Mouse (Mus musculus) embryonic facial prominence, embryonic 14.5 days (tissue): ENCODE measurements around the gene Six6. TPM values are rescaled to one million over a fixed set of nuclear protein-coding genes. Genes with fewer than 3 reads are reported as not detected.

Experiments used
- ATAC-seq: fragments of 200-750 bp; cut with Nextera tagmentation; 2 replicates; pipeline ENCODE4 v1.8.0; 2017; ENCODE audit warnings: low read depth, moderate number of reproducible peaks, moderate TSS enrichment
- DNase-seq: peaks from one replicate; pipeline ENCODE4 v3.0.0-alpha.2; 2015; ENCODE audit warnings: low spot score
- H3K27ac ChIP-seq: fragments of 300-500 bp; sonication (generic); replicated peaks from 2 replicates; pipeline ENCODE4 v1.5.1; 2014; ENCODE audit warnings: low read depth, mild to moderate bottlenecking, low read length, moderate library complexity
- H3K27me3 ChIP-seq: fragments of 300-500 bp; sonication (generic); replicated peaks from 2 replicates; pipeline ENCODE4 v1.6.1; 2014; ENCODE audit warnings: low read length; ENCODE audit not compliant: control insufficient read depth, insufficient read depth
- H3K36me3 ChIP-seq: fragments of 300-500 bp; sonication (generic); 2 replicates; pipeline ENCODE4 v1.6.1; 2014; ENCODE audit warnings: low read length, mixed read lengths; ENCODE audit not compliant: control insufficient read depth, insufficient read depth
- H3K4me1 ChIP-seq: fragments of 300-500 bp; sonication (generic); 2 replicates; pipeline ENCODE4 v1.6.1; 2014; ENCODE audit warnings: antibody characterized with exemption, low read length; ENCODE audit not compliant: control insufficient read depth, insufficient read depth
- H3K4me2 ChIP-seq: fragments of 300-500 bp; sonication (generic); 2 replicates; pipeline ENCODE4 v1.6.1; 2014; ENCODE audit warnings: low read depth, mild to moderate bottlenecking, low read length, moderate library complexity, mixed read lengths
- H3K4me3 ChIP-seq: fragments of 300-500 bp; sonication (generic); 2 replicates; pipeline ENCODE4 v1.5.1; 2014; ENCODE audit warnings: low read depth, mild to moderate bottlenecking, low read length
- H3K9ac ChIP-seq: fragments of 300-500 bp; sonication (generic); 2 replicates; pipeline ENCODE4 v1.6.1; 2014; ENCODE audit warnings: low read depth, mild to moderate bottlenecking, low read length, moderate library complexity, mixed read lengths
- H3K9me3 ChIP-seq: fragments of 300-500 bp; sonication (generic); 2 replicates; pipeline ENCODE4 v1.6.1; 2016; ENCODE audit warnings: low read length; ENCODE audit not compliant: control insufficient read depth
- WGBS: fragments of 180-500 bp; shearing (Covaris S2); extraction: QIAGEN DNeasy Blood & Tissue Kit; methylation state at CpG from one replicate; pipeline ENCODE4 v1.1.7; 2014; 5-methylcytosine and 5-hydroxymethylcytosine counted together
- polyA plus RNA-seq: library from polyadenylated mRNA; unstranded; fragments of >200 nt; fragmentation: Nextera tagmentation; extraction: Ambion mirVana; gene quantifications from 2 replicates; pipeline ENCODE4 v1.2.1, GENCODE M21; 2014

Gene Six6
- polyA plus RNA-seq, 1 experiment from 2014 or later = 0.35 TPM

DNA sequence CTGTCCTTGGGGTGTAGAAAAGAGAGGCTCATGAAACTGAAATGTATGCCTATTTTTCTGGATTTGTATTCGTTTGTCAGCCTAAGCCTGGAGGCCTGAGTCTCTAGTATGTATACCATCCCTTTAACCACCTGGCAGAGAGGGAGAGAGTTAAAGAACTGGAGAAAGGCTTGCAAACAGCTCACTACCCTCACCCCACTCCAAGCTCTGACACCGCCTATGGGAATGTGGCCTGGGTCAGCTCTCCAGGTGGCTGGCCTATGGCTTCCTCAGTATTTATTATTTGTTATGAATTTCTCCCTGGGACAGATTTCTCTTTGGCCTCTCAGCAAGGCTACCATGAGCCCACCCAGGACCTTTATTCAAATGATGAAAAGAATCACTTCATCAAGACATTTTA lies 7.6 kb downstream of the Six6 start:
- 0 out of 2 replicates have a peak, but pooled peaks cover 8% of the 10 kb centered on the region for H3K4me1 ChIP-seq
- H3K36me3 ChIP-seq = no peaks in the 10 kb centered on the region
- no peak overlapping the region for H3K4me2 ChIP-seq
- no peak overlapping the region for H3K4me3 ChIP-seq
- ATAC-seq = no peak
- peaks cover 72% of the 10 kb centered on the region for H3K27me3 ChIP-seq
- no peak overlapping the region for H3K27ac ChIP-seq
- DNase-seq = no peak
- H3K9me3 ChIP-seq = no peaks in the 10 kb centered on the region
- H3K9ac ChIP-seq = no peak overlapping the region
- 15% methylated on average over 2 of the region's 2 CpGs for WGBS

DNA sequence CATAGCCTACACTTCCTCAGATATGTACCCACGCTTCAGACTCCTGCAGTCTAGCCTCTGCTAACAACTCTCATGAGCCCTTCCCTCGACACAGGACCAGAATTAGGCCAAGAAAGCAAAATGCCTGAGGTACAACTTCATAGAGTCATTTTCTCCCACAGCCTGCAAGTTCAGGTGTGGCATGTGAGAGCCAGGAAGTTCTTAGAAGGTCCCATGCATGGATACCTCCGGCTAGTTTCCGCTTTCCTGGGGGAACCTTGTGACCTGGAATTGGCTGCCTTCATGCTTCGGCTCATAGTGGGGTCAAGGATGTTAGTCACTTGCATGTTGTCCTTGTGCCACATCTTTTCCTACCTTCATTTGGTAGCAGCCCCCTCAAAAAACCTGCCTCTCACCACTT lies 13.4 kb downstream of the Six6 start:
- no peak overlapping the region for H3K9ac ChIP-seq
- H3K4me1 ChIP-seq = no peaks in the 10 kb centered on the region
- no peak overlapping the region for H3K27ac ChIP-seq
- no peaks in the 10 kb centered on the region for H3K9me3 ChIP-seq
- ATAC-seq (no peak), DNase-seq (no peak)
- no peak overlapping the region for H3K4me2 ChIP-seq
- H3K4me3 ChIP-seq = no peak overlapping the region
- peaks cover 15% of the 10 kb centered on the region for H3K27me3 ChIP-seq
- 89% methylated on average over 5 of the region's 5 CpGs for WGBS
- no peaks in the 10 kb centered on the region for H3K36me3 ChIP-seq

DNA sequence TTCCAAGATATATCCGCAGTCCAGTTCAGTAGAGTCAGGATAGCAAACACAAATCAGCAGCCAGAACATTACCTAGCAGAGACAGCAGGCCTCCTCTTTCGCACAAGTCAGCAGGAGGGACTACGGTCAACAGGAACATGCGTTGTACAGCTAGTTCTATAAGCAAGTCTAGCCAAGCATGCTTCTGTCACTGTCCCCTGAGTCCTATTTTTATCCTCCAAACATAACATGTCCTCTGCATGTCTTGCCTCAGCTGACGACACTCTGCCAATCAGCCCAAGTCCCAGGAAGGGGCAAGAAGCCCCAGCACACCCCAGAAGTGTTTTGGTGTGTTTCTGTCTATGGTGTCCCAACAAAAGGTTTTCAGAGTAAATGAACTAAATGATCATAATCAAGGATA lies 14.2 kb downstream of the Six6 start:
- DNase-seq = no peak
- H3K4me3 ChIP-seq = no peak overlapping the region
- H3K27ac ChIP-seq = no peak overlapping the region
- H3K36me3 ChIP-seq = no peaks in the 10 kb centered on the region
- H3K9ac ChIP-seq = no peak overlapping the region
- no peaks in the 10 kb centered on the region for H3K4me1 ChIP-seq
- peaks cover 11% of the 10 kb centered on the region for H3K27me3 ChIP-seq
- ATAC-seq = no peak
- 85% methylated on average over 5 of the region's 5 CpGs for whole genome bisulfite sequencing
- H3K9me3 ChIP-seq = no peaks in the 10 kb centered on the region
- H3K4me2 ChIP-seq = no peak overlapping the region

DNA sequence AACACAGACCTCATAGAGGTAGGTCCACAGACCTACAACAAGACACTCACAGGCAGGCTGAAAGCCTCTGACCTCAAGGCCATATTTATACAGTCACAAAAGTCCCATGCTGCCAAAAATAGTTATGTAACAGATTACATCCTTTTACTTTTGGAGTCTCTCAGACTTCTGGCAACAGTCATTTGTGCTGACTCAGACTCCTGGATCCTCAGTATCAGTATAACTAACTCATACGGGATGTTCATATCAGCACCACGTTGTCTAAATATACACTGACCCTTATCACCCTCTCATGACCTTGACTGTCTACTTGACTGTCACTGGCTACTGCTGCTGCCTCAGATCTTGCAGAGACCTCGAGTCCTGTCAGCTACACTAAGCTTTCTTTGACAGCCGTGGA lies 15.2 kb downstream of the Six6 start:
- H3K4me3 ChIP-seq = no peak overlapping the region
- DNase-seq = no peak
- H3K9me3 ChIP-seq = no peaks in the 10 kb centered on the region
- no peak for ATAC-seq
- H3K27me3 ChIP-seq = peaks cover 5% of the 10 kb centered on the region
- no peak overlapping the region for H3K9ac ChIP-seq
- H3K4me2 ChIP-seq = no peak overlapping the region
- WGBS = 61% methylated on average over 4 of the region's 4 CpGs
- no peaks in the 10 kb centered on the region for H3K4me1 ChIP-seq
- H3K36me3 ChIP-seq = no peaks in the 10 kb centered on the region
- H3K27ac ChIP-seq = no peak overlapping the region

DNA sequence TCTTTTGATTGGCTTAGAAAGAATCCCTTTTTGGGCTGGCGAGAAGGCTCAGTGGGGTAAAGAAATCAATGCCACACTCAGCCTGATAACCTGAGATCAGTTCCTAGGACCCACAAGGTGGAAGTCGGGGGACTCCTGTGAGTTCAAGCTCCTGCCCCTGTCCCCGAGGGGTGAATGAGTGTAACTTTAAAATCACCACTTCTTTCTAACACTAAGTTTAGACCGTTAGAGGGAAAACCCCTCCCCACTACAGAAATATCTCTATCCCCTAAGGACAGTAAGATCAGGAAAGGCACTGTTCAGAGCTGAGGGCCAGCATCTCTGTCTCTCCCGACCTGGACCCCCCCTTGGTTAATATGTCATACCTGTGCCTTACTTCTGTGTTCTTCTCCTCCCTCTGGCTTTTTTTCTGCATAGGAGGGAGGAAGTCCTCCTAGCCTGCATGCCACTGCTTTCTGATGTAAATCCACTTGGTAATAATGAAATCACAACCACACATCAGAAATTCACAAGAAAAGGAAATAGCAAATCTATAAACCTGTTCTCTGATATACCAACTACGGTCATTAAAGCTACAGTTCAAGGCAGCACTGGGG lies 18.2 kb downstream of the Six6 start:
- H3K27me3 ChIP-seq = no peaks in the 10 kb centered on the region
- 53% methylated on average over 6 of the region's 6 CpGs for WGBS
- H3K4me3 ChIP-seq = no peak overlapping the region
- H3K9ac ChIP-seq = no peak overlapping the region
- H3K36me3 ChIP-seq = no peaks in the 10 kb centered on the region
- DNase-seq (no peak), ATAC-seq (no peak)
- no peaks in the 10 kb centered on the region for H3K4me1 ChIP-seq
- no peaks in the 10 kb centered on the region for H3K9me3 ChIP-seq
- H3K27ac ChIP-seq = no peak overlapping the region
- H3K4me2 ChIP-seq = no peak overlapping the region

DNA sequence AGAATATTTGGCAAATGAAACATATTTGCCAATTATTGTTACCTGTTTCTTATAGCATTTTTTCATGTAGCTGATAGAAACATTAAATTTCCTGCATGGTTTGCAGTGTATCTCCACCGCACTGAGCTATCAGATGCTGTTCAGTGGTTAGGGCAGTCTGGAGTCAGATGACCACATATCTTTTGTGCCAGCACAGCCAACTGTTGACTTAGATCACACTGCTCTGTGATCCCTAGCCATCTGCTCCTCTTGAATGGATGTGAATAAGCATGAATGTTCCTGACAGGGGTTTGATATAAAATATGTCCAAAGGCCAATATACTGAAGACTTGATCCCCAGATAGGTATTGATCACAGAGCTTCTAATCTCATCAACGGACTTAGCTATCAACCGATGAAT lies 18.8 kb downstream of the Six6 start:
- no peaks in the 10 kb centered on the region for H3K36me3 ChIP-seq
- no peak overlapping the region for H3K9ac ChIP-seq
- H3K4me1 ChIP-seq = no peaks in the 10 kb centered on the region
- no peak for DNase-seq
- H3K9me3 ChIP-seq = no peaks in the 10 kb centered on the region
- no peak overlapping the region for H3K4me2 ChIP-seq
- no peaks in the 10 kb centered on the region for H3K27me3 ChIP-seq
- 94% methylated on average over 3 of the region's 3 CpGs for WGBS
- ATAC-seq = no peak
- no peak overlapping the region for H3K27ac ChIP-seq
- no peak overlapping the region for H3K4me3 ChIP-seq

DNA sequence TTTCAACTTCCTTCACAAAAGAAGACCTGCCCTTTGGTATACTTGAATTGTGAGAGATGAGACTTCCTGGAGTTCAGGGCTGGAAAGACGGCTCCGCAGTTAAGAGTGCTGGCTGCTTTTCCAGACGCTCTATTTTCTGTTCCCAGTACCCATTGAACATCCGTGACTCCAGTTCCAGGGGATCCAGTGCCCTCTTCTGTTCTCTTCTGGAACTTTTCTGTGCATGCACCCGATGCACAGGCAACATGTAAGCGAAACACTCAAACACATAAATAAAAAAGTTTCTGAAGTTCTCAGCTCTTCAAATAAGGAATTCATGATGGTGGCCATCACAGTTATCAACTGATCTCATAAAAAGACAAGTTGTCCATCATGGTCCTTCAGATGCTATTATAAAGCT lies 23.1 kb downstream of the Six6 start:
- no peaks in the 10 kb centered on the region for H3K9me3 ChIP-seq
- 60% methylated on average over 6 of the region's 6 CpGs for whole genome bisulfite sequencing
- DNase-seq (no peak), ATAC-seq (no peak)
- no peaks in the 10 kb centered on the region for H3K4me1 ChIP-seq
- H3K4me2 ChIP-seq = no peak overlapping the region
- no peaks in the 10 kb centered on the region for H3K36me3 ChIP-seq
- no peaks in the 10 kb centered on the region for H3K27me3 ChIP-seq
- H3K4me3 ChIP-seq = no peak overlapping the region
- no peak overlapping the region for H3K27ac ChIP-seq
- no peak overlapping the region for H3K9ac ChIP-seq

DNA sequence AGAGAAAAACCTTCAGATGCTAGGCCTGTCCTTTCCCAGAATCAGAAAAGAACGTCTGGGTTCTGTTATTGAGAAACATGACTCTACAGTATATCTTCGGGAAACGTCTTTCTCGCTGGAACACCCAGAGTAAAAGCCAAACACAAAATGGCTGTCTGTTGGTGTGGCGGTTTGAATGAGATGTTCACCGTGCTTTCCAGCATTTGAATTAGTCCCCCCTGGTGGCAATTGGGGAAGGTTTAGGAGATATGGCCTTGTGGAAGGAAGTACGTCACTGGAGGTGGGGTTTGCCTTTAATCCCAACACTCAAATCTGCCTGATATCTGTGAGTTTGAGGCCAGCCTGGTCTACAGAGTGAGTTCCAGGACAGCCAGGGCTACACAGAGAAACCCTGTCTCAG lies 27.8 kb downstream of the Six6 start:
- H3K4me1 ChIP-seq = no peaks in the 10 kb centered on the region
- H3K9me3 ChIP-seq = no peaks in the 10 kb centered on the region
- no peak overlapping the region for H3K4me2 ChIP-seq
- ATAC-seq (no peak), DNase-seq (no peak)
- H3K27ac ChIP-seq = no peak overlapping the region
- 77% methylated on average over 7 of the region's 7 CpGs for WGBS
- H3K9ac ChIP-seq = no peak overlapping the region
- H3K4me3 ChIP-seq = no peak overlapping the region
- H3K27me3 ChIP-seq = no peaks in the 10 kb centered on the region
- no peaks in the 10 kb centered on the region for H3K36me3 ChIP-seq

DNA sequence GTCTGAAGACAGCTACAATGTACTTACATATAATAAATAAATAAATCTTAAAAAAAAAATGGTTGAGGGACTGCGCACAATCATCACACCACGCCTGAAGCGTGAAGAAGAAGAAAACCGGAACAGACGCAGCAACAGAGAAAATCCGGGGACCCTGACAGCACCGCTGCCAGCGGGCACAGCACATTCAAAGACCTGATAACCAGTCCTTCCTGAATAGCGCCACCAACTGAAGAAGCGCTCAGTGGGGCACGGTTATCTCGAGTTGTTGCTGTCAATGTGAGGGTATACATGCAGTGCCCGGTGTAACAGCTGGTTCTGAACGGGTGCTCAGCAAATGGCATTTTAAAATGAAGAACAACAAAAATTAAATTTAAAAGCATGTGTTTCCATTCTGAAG lies 30.9 kb downstream of the Six6 start:
- no peaks in the 10 kb centered on the region for H3K36me3 ChIP-seq
- no peaks in the 10 kb centered on the region for H3K4me1 ChIP-seq
- no peak overlapping the region for H3K9ac ChIP-seq
- no peaks in the 10 kb centered on the region for H3K9me3 ChIP-seq
- H3K4me2 ChIP-seq = no peak overlapping the region
- no peak overlapping the region for H3K27ac ChIP-seq
- ATAC-seq (no peak), DNase-seq (no peak)
- no peak overlapping the region for H3K4me3 ChIP-seq
- WGBS = 64% methylated on average over 14 of the region's 14 CpGs
- H3K27me3 ChIP-seq = no peaks in the 10 kb centered on the region
